Mouse (Mus musculus): ENCODE measurements around the gene Sprr2a3. TPM values are rescaled to one million over a fixed set of nuclear protein-coding genes. Genes with fewer than 3 reads are reported as not detected.

The Sprr2a3 gene
- total and polyA plus RNA-seq, 3 experiments = not detected

Other genes with a start within 250 kb of the Sprr2a3 start
- gene Lor, start 202.3 kb upstream of the Sprr2a3 start, total RNA-seq (2021) = under 1 TPM in 1 of 2 experiments, not detected in 1; 0.21 TPM
- gene Lor, start 202.3 kb upstream of the Sprr2a3 start, polyA plus RNA-seq (2012; rRNA removed) = 0.20 and 0.81 TPM in 2 replicates
- not detected for gene Prr9, start 161.5 kb upstream of the Sprr2a3 start, total RNA-seq (2021)
- not detected in 2 replicates for gene Prr9, start 161.5 kb upstream of the Sprr2a3 start, polyA plus RNA-seq (2012; rRNA removed)
- not detected for gene Lelp1, start 142.7 kb upstream of the Sprr2a3 start, total RNA-seq (2021)
- gene Lelp1, start 142.7 kb upstream of the Sprr2a3 start, polyA plus RNA-seq (2012; rRNA removed) = not detected in 2 replicates
- gene Sprr2a1, start 69.6 kb upstream of the Sprr2a3 start, total RNA-seq (2021) = not detected
- not detected in 2 replicates for gene Sprr2a1, start 69.6 kb upstream of the Sprr2a3 start, polyA plus RNA-seq (2012; rRNA removed)
- not detected for gene Sprr2a2, start 69.5 kb upstream of the Sprr2a3 start, total RNA-seq (2021)
- gene Sprr2a2, start 69.5 kb upstream of the Sprr2a3 start, polyA plus RNA-seq (2012; rRNA removed) = 1.8 and 18.7 TPM in 2 replicates
- gene Sprr2b, start 31.2 kb downstream of the Sprr2a3 start, total RNA-seq (2021) = not detected
- not detected in 2 replicates for gene Sprr2b, start 31.2 kb downstream of the Sprr2a3 start, polyA plus RNA-seq (2012; rRNA removed)
- not detected for gene Sprr2d, start 53.7 kb downstream of the Sprr2a3 start, total RNA-seq (2021)
- not detected in 2 replicates for gene Sprr2d, start 53.7 kb downstream of the Sprr2a3 start, polyA plus RNA-seq (2012; rRNA removed)
- gene Sprr2e, start 66.7 kb downstream of the Sprr2a3 start, total RNA-seq (2021) = not detected
- not detected in 2 replicates for gene Sprr2e, start 66.7 kb downstream of the Sprr2a3 start, polyA plus RNA-seq (2012; rRNA removed)
- gene Sprr2f, start 79.8 kb downstream of the Sprr2a3 start, total RNA-seq (2021) = not detected
- not detected in 2 replicates for gene Sprr2f, start 79.8 kb downstream of the Sprr2a3 start, polyA plus RNA-seq (2012; rRNA removed)
- not detected for gene Sprr2h, start 100.3 kb downstream of the Sprr2a3 start, total RNA-seq (2021)
- not detected in 2 replicates for gene Sprr2h, start 100.3 kb downstream of the Sprr2a3 start, polyA plus RNA-seq (2012; rRNA removed)
- not detected for gene Sprr2i, start 122.6 kb downstream of the Sprr2a3 start, total RNA-seq (2021)
- not detected in 2 replicates for gene Sprr2i, start 122.6 kb downstream of the Sprr2a3 start, polyA plus RNA-seq (2012; rRNA removed)
- not detected for gene Sprr2j-ps, start 132.7 kb downstream of the Sprr2a3 start, total RNA-seq (2021)
- gene Sprr2j-ps, start 132.7 kb downstream of the Sprr2a3 start, polyA plus RNA-seq (2012; rRNA removed) = not detected in 2 replicates
- gene Gm9774, start 144.0 kb downstream of the Sprr2a3 start, total RNA-seq (2021) = 1 to 10 TPM; 4.6 to 6.3 TPM
- gene Gm9774, start 144.0 kb downstream of the Sprr2a3 start, polyA plus RNA-seq (2012; rRNA removed) = 17.5 and 20.8 TPM in 2 replicates
- gene Sprr2k, start 147.2 kb downstream of the Sprr2a3 start, total RNA-seq (2021) = not detected
- gene Sprr2k, start 147.2 kb downstream of the Sprr2a3 start, polyA plus RNA-seq (2012; rRNA removed) = not detected in 2 replicates
- not detected for gene Sprr1b, start 153.4 kb downstream of the Sprr2a3 start, total RNA-seq (2021)
- gene Sprr1b, start 153.4 kb downstream of the Sprr2a3 start, polyA plus RNA-seq (2012; rRNA removed) = not detected in 2 replicates
- gene Sprr3, start 173.3 kb downstream of the Sprr2a3 start, total RNA-seq (2021) = not detected
- gene Sprr3, start 173.3 kb downstream of the Sprr2a3 start, polyA plus RNA-seq (2012; rRNA removed) = 0.39 TPM in 1 of 2 replicates, not detected in the other
- under 1 TPM in 1 of 2 experiments, not detected in 1; 0.38 TPM for gene Sprr1a, start 200.5 kb downstream of the Sprr2a3 start, total RNA-seq (2021)
- gene Sprr1a, start 200.5 kb downstream of the Sprr2a3 start, polyA plus RNA-seq (2012; rRNA removed) = 0.21 and 0.56 TPM in 2 replicates
- not detected for gene Sprr4, start 215.1 kb downstream of the Sprr2a3 start, total RNA-seq (2021)
- gene Sprr4, start 215.1 kb downstream of the Sprr2a3 start, polyA plus RNA-seq (2012; rRNA removed) = not detected in 2 replicates
- not detected for gene 2310046K23Rik, start 249.1 kb downstream of the Sprr2a3 start, total RNA-seq (2021)
- gene 2310046K23Rik, start 249.1 kb downstream of the Sprr2a3 start, polyA plus RNA-seq (2012; rRNA removed) = not detected in 2 replicates

Data from adrenal gland, adult 2 months (tissue).